In genomic region chr3:130946576-130947276, GRCm38 (mm10) we compare ENCODE assay signal across 8 mouse cellular contexts.
DNase-seq lines count a peak whose midpoint lies in the region; ATAC-seq and TF ChIP-seq lines count a peak whose summit lies in the region.
"Had no signal": no experiment of that assay in that cellular context is flagged by ENCODE, and none has a peak within 500 bp of the region (broad histone marks: within the 10 kb centered on the region; RNA-seq: fewer than 3 reads in every experiment).

No protein-coding gene starts in this region.

- H3K27me3 ChIP-seq in lung, embryonic 14.5 days (ENCODE audit: insufficient read depth, low read length), result no peaks in the 10 kb centered on the region
- H3K27me3 ChIP-seq in forebrain, embryonic 14.5 days (replicated peaks; ENCODE audit: control insufficient read depth, insufficient read depth, low read length), result no peaks in the 10 kb centered on the region
- H3K27me3 ChIP-seq in limb, embryonic 13.5 days, result no peaks in the 10 kb centered on the region

- no peaks in the 10 kb centered on the region for H3K36me3 ChIP-seq in lung, embryonic 14.5 days (ENCODE audit: insufficient read depth)
- no peaks in the 10 kb centered on the region for H3K36me3 ChIP-seq in forebrain, embryonic 14.5 days (ENCODE audit: control insufficient read depth, insufficient read depth, low read length)
- H3K36me3 ChIP-seq in limb, embryonic 13.5 days, result no peaks in the 10 kb centered on the region

- peaks cover 10% of the 10 kb centered on the region for H3K4me1 ChIP-seq in lung, embryonic 14.5 days (ENCODE audit: insufficient read depth)
- H3K4me1 ChIP-seq in forebrain, embryonic 14.5 days (ENCODE audit: control insufficient read depth, insufficient read depth, low read length), result peaks cover 17% of the 10 kb centered on the region
- H3K4me1 ChIP-seq in limb, embryonic 13.5 days, result peaks cover 25% of the 10 kb centered on the region

- H3K27ac ChIP-seq in lung, embryonic 14.5 days (ENCODE audit: low read depth), result peak overlapping the region; percentile 86
- peak overlapping the region; percentile 87 for H3K27ac ChIP-seq in forebrain, embryonic 14.5 days (ENCODE audit: low read depth, low read length)
- H3K27ac ChIP-seq in limb, embryonic 13.5 days, result no peak overlapping the region

- ATAC-seq in lung, embryonic 14.5 days (ENCODE audit: insufficient read depth), result 0 out of 2 replicates have a peak, but pooled peaks have one; percentile 27
- peak; percentile 65 for ATAC-seq in forebrain, embryonic 14.5 days
- ATAC-seq in limb, embryonic 13.5 days (ENCODE audit: low FRiP score, low read depth), result no peak

- peak overlapping the region; percentile 69 for H3K4me2 ChIP-seq in lung, embryonic 14.5 days
- peak overlapping the region; percentile 63 for H3K4me2 ChIP-seq in forebrain, embryonic 14.5 days (ENCODE audit: low read length)
- H3K4me2 ChIP-seq in limb, embryonic 13.5 days (replicated peaks), result peak overlapping the region; percentile 74

- TF ChIP-seq CTCF in lung, embryonic 14.5 days (IDR thresholded peaks at IDR 0.05; ENCODE audit: low read depth), result no peak

- H3K4me3 ChIP-seq in lung, embryonic 14.5 days (ENCODE audit: low read depth, low read length), result no peak overlapping the region
- peak overlapping the region; percentile 28; the same call in 1 of the 2 replicates for H3K4me3 ChIP-seq in forebrain, embryonic 14.5 days (ENCODE audit: low read depth, low read length)
- peak overlapping the region; percentile 39 for H3K4me3 ChIP-seq in limb, embryonic 13.5 days
- H3K4me3 ChIP-seq: myocyte had no signal

- no peaks in the 10 kb centered on the region for H3K9me3 ChIP-seq in lung, embryonic 14.5 days (ENCODE audit: low read depth, low read length)
- H3K9me3 ChIP-seq in forebrain, embryonic 14.5 days (replicated peaks; ENCODE audit: control insufficient read depth, low read length), result no peaks in the 10 kb centered on the region
- H3K9me3 ChIP-seq in limb, embryonic 13.5 days, result no peaks in the 10 kb centered on the region

- 72% methylated on average over 14 of the region's 14 CpGs for WGBS in lung, embryonic 14.5 days
- WGBS in forebrain, embryonic 14.5 days, result 32% methylated on average over 14 of the region's 14 CpGs
- 70% methylated on average over 14 of the region's 14 CpGs for WGBS in limb, embryonic 13.5 days

- no peak overlapping the region for H3K9ac ChIP-seq in lung, embryonic 14.5 days
- H3K9ac ChIP-seq in forebrain, embryonic 14.5 days (ENCODE audit: low read length), result peak overlapping the region; percentile 63; the same call in 1 of the 2 replicates
- no peak overlapping the region for H3K9ac ChIP-seq in limb, embryonic 13.5 days

- DNase-seq in lung, embryonic 14.5 days, result no peak
- DNase-seq in lung, postnatal 14 days, result no peak
- DNase-seq in forebrain, embryonic 14.5 days (ENCODE audit: low spot score), result peak; percentile 66
- peak; percentile 38 to 40 for DNase-seq in thymus, postnatal 10 days (ENCODE audit: low spot score in 2 of 2)
- DNase-seq in cerebellum, postnatal 4 days (ENCODE audit: low spot score in 2 of 2), result no peak
- DNase-seq in gastrocnemius, postnatal 4 days (ENCODE audit: low spot score in 2 of 2), result no peak

Comparison
In these comparisons a context has a peak if more than half of its experiments do, and no peak if none do; other contexts are left out.
1. DNase-seq: peak in forebrain, embryonic 14.5 days (single experiment) and thymus, postnatal 10 days (2 of 2); none in lung, embryonic 14.5 days (single experiment), lung, postnatal 14 days (single experiment), cerebellum, postnatal 4 days (0 of 2) and gastrocnemius, postnatal 4 days (0 of 2).
2. Peak in every context shown above with its lines, with median percentiles within 50 percentile points of each other: H3K4me2 ChIP-seq.